Mouse (Mus musculus) R1 (cell line): ENCODE measurements around the gene Grm8.

ENCODE experiments used
- DNase-seq: peaks from one replicate; pipeline ENCODE4 v3.0.0-alpha.2; 2018; ENCODE audit warnings: low read depth, low spot score

Gene Grm8

DNA sequence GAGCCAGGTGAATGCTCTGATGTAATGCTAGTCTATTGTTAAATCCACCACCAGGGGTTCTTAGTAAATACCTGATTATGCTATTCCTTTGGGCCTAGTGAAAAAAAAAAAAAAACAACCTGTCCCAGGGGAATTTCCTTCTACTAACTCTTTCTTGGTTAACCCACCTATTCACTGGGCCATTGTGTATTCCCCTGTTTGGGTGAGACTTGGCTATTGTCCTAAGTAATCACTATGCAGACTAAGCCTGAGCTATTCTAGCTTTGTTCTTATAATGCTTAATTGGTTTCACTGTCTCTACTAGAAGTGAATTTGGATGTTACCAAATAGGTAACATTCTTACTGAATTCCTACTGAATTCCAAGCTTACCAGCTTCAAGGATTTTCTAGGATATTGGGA lies 872.4 kb downstream of the Grm8 start:
- DNase-seq: peak; percentile 77

DNA sequence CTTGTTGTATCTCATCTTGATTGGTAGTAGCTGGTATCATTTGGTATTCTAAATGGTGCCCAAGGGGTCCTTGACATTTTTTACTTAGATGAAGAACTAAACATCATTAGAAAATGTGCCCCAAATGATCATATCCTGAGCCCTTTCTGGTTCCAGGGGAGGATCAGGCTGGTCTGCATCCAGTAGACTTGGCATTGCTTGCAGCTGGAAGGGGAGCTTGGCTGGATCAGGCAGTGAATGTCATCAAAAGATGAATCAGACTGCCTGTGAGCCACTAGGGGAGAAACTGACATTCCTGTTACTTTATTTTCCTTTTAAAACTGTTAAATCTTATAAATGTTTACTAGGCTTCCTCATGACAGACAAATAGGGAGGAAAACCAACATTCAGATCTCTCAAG lies 894.6 kb downstream of the Grm8 start:
- no peak for DNase-seq

DNA sequence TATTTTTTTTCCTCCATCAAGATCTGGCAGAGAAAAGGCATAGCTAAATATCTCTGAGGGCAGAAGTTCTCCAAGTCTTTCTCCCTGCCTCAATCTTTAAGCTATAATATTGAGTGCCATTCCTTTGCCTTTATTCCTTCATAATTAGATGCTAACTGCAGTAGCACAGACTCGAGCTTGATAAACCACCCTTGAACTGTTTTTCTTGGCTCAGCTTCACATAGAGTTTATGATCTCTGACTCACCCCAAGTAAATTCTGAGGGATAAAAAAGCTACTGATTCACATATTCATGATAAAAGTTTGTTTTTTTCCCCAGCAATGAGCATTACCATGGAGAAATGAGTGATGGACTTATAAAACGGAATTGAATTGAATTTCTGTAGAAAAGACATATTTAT lies 895.0 kb downstream of the Grm8 start:
- no peak for DNase-seq
